Mouse (Mus musculus) E14TG2a.4 (cell line): Measurements from ENCODE around the gene Ednrb.

Experiments
- CTCF ChIP-seq: conservative IDR thresholded peaks from 2 replicates; pipeline ENCODE4 v1.5.1; 2014; ENCODE audit warnings: low read length
- NANOG ChIP-seq: IDR thresholded peaks from 2 replicates; pipeline ENCODE4 v1.6.1; 2014; ENCODE audit warnings: borderline replicate concordance, low read length, mixed read lengths
- POU5F1 ChIP-seq: IDR thresholded peaks from 2 replicates; pipeline ENCODE4 v1.6.1; 2014; ENCODE audit warnings: low read length, borderline replicate concordance

DNA sequence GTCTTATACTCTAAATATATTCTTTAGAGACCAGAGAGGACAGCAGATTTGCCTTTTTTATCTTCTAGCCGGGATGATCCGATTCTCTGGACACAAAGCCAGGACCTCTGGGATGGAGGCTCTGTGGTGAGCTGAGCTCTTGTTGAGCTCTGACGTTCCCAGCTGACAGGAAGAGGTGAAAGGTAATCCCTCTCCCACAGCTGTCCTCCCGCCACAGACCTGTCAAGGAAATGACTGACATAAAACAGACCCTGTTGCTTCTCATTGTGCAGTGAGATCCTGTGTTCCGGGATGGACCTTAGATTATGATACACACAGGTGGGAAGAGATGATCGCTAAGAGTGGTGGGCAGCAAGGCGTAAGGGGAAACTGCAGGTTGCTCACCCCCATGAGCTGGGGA lies 9.6 kb downstream of the Ednrb start:
- TF ChIP-seq CTCF (no peak), NANOG (no peak), POU5F1 (no peak)
